Mouse (Mus musculus) stomach, postnatal 0 days (tissue): ENCODE data around the gene Slc27a3. TPM values are rescaled to one million over a fixed set of nuclear protein-coding genes. Genes with fewer than 3 reads are reported as not detected.

Source experiments
- ATAC-seq: fragments of 200-750 bp; cut with Nextera tagmentation; 2 replicates; pipeline ENCODE4 v1.8.0; 2017; ENCODE audit not compliant: low FRiP score, low TSS enrichment
- DNase-seq: peaks from one replicate; pipeline ENCODE4 v3.0.0-alpha.2; 2016; ENCODE audit warnings: low spot score
- H3K27ac ChIP-seq: fragments of 300-500 bp; sonication (generic); replicated peaks from 2 replicates; pipeline ENCODE4 v1.5.1; 2014; ENCODE audit warnings: mild to moderate bottlenecking, control low read depth
- H3K27me3 ChIP-seq: fragments of 300-500 bp; sonication (generic); 2 replicates; pipeline ENCODE4 v1.6.1; 2014; ENCODE audit warnings: low read length; ENCODE audit not compliant: control insufficient read depth, insufficient read depth
- H3K36me3 ChIP-seq: fragments of 300-500 bp; sonication (generic); 2 replicates; pipeline ENCODE4 v1.6.1; 2014; ENCODE audit warnings: low read length, mixed read lengths; ENCODE audit not compliant: control insufficient read depth, insufficient read depth
- H3K4me1 ChIP-seq: fragments of 300-500 bp; sonication (generic); replicated peaks from 2 replicates; pipeline ENCODE4 v1.6.1; 2014; ENCODE audit warnings: antibody characterized with exemption; ENCODE audit not compliant: control insufficient read depth, insufficient read depth
- H3K4me2 ChIP-seq: fragments of 300-500 bp; sonication (generic); replicated peaks from 2 replicates; pipeline ENCODE4 v1.6.1; 2014; ENCODE audit warnings: low read depth, mild to moderate bottlenecking, control low read depth, moderate library complexity
- H3K4me3 ChIP-seq: fragments of 300-500 bp; sonication (generic); 2 replicates; pipeline ENCODE4 v1.5.1; 2014; ENCODE audit warnings: low read depth, low read length, control low read depth
- H3K9ac ChIP-seq: fragments of 300-500 bp; sonication (generic); 2 replicates; pipeline ENCODE4 v1.6.1; 2014; ENCODE audit warnings: mild to moderate bottlenecking, low read length, control low read depth, mixed read lengths
- H3K9me3 ChIP-seq: fragments of 300-500 bp; sonication (generic); 2 replicates; pipeline ENCODE4 v1.6.1; 2016; ENCODE audit warnings: low read length; ENCODE audit not compliant: control insufficient read depth
- CTCF ChIP-seq: IDR thresholded peaks from 2 replicates; pipeline ENCODE4 v1.5.1; 2016; ENCODE audit warnings: antibody characterized with exemption, low read depth, mild to moderate bottlenecking, moderate library complexity
- EP300 ChIP-seq: optimal IDR thresholded peaks from 2 replicates; pipeline ENCODE3; 2016; ENCODE audit warnings: antibody characterized with exemption
- WGBS: fragments of 180-500 bp; shearing (Covaris S2); extraction: QIAGEN DNeasy Blood & Tissue Kit; methylation state at CpG from one replicate; pipeline ENCODE4 v1.1.7; 2014; 5-methylcytosine and 5-hydroxymethylcytosine counted together
- polyA plus RNA-seq: library from polyadenylated mRNA; unstranded; fragments of >200 nt; fragmentation: Nextera tagmentation; extraction: Ambion mirVana; gene quantifications from 2 replicates; pipeline ENCODE4 v1.2.1, GENCODE M21; 2015

The Slc27a3 gene
- polyA plus RNA-seq, 1 experiment from 2014 or later, result 5.3 TPM

DNA sequence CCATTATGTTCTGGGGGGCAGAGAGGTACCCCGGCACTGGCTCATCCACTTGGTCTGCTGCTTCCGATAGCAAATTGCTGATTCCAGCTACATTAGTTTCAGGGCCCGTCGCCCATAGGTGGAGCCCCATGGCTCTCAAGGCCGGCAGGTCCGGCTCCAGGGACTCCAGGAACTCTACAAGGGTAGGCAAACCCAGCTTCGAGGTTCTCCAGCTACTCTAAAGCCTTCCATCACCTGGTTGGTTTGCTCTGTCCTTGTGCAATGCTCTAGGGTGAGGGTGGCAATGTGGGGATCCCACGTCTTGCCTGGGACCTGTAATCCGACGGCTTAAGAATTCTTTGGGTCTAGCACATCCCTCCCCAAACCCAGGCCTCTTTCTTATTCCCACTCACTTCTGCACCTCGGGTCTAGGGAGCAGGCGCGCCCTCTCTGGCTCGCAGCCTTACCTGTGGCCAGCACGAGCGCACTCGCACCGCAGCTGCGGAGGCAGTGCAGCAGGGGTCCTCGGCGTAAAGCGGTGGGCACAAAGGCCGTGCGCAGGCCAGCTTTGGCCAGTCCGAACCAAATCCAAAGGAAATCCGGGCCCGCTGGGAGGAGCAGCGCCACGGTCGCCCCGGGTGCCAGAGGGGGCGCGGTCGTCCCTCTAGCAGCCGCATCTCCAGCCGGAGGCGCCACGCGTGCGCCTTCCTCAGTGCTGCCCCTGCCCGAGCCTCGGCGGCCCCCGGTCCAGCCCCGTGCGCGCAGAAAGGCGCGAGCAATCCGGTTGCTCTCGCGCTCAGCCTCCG, 820 bp downstream of the Slc27a3 start:
- Histone ChIP-seq H3K36me3 (peaks cover 14% of the 10 kb centered on the region), H3K9ac (peak overlapping the region; percentile 63), H3K27me3 (no peaks in the 10 kb centered on the region), H3K4me3 (peak overlapping the region; percentile 60), H3K9me3 (no peaks in the 10 kb centered on the region), H3K4me2 (peak overlapping the region; percentile 98), H3K4me1 (no peaks in the 10 kb centered on the region), H3K27ac (no peak overlapping the region)
- ATAC-seq, result peak; percentile 38
- no peak for TF ChIP-seq EP300
- peak; percentile 43 for TF ChIP-seq CTCF
- DNase-seq, result no peak
- 4% methylated on average over 49 of the region's 53 CpGs for WGBS

DNA sequence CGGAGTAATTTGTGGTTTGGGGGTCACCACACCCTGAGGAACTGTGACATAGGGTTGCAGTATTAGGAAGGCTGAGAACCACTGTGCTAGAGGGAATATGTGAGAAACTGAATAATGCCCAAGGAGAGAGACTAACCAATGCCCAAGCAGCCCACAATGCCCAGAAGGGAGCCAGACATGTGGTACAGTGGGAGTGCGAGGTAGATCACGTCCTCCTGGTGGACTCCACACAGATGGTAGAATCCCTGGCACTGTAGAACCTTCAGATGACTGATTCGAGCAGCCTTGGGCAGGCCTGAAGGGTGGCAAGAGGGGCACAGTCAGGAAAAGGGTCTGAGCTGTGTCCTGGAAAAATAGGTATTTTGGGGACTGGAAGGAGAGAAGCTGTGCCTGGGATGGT, 1.5 kb downstream of the Slc27a3 start:
- 68% methylated on average over 4 of the region's 4 CpGs for WGBS
- ATAC-seq (no peak), DNase-seq (no peak)
- Histone ChIP-seq H3K36me3 (peaks cover 11% of the 10 kb centered on the region), H3K27me3 (no peaks in the 10 kb centered on the region), H3K9ac (no peak overlapping the region), H3K4me3 (no peak overlapping the region), H3K9me3 (no peaks in the 10 kb centered on the region), H3K4me1 (no peaks in the 10 kb centered on the region), H3K27ac (no peak overlapping the region), H3K4me2 (peak overlapping the region; percentile 98; the same call in 1 of the 2 replicates)
- TF ChIP-seq EP300, result no peak
- TF ChIP-seq CTCF, result no peak

DNA sequence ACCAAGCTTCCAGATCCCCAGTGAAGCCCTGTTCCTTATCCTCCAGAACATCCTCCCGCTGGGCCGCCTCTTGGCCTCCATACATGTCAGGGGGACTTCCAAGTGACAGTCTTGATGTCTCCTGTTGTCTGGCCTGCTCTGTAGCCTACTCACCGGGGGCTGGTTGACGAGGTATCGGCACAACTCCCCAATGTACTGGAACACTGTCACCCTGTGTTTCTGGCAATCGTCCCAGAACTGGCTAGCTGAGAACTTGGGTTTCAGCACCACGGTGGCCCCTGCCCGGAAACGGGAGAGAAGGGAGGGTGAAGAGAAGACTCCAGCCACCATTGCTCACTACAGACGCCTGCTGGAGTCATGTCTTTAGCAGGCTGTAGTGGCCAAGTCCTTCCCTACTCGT, 2.3 kb downstream of the Slc27a3 start:
- TF ChIP-seq EP300 (no peak), CTCF (no peak)
- no peaks in the 10 kb centered on the region for H3K27me3 ChIP-seq
- ATAC-seq (no peak), DNase-seq (no peak)
- H3K9ac ChIP-seq, result no peak overlapping the region
- H3K36me3 ChIP-seq, result peaks cover 5% of the 10 kb centered on the region; the same call in 1 of the 2 replicates
- no peaks in the 10 kb centered on the region for H3K9me3 ChIP-seq
- H3K4me1 ChIP-seq, result no peaks in the 10 kb centered on the region
- WGBS, result 58% methylated on average over 11 of the region's 11 CpGs
- no peak overlapping the region for H3K27ac ChIP-seq
- no peak overlapping the region for H3K4me2 ChIP-seq
- H3K4me3 ChIP-seq, result no peak overlapping the region

DNA sequence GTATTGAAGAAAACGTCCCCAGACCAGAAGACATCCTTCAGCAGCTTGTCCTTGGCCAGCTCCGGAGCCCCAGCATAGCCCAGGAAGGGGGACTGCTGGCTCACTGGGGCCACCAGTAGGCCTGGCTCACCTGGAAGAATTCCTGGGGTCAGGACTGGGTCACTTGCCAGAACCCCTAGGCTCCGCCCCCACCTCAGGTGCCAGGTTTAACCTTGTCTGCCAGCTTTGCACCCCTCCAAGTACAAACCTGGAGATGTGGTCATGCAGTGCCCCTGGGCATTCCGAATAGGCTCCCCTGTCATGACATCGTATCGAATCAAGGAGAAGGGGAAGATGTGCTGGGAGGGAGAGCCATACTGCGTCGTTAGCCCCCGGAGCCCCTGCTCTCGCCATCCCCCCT, 2.9 kb downstream of the Slc27a3 start:
- Histone ChIP-seq H3K4me1 (no peaks in the 10 kb centered on the region), H3K9me3 (no peaks in the 10 kb centered on the region), H3K4me3 (no peak overlapping the region), H3K27me3 (no peaks in the 10 kb centered on the region), H3K27ac (no peak overlapping the region), H3K9ac (no peak overlapping the region), H3K36me3 (0 out of 2 replicates have a peak, but pooled peaks cover 2% of the 10 kb centered on the region), H3K4me2 (no peak overlapping the region)
- TF ChIP-seq EP300 (no peak), CTCF (no peak)
- DNase-seq, result no peak
- WGBS, result 89% methylated on average over 10 of the region's 10 CpGs
- no peak for ATAC-seq

DNA sequence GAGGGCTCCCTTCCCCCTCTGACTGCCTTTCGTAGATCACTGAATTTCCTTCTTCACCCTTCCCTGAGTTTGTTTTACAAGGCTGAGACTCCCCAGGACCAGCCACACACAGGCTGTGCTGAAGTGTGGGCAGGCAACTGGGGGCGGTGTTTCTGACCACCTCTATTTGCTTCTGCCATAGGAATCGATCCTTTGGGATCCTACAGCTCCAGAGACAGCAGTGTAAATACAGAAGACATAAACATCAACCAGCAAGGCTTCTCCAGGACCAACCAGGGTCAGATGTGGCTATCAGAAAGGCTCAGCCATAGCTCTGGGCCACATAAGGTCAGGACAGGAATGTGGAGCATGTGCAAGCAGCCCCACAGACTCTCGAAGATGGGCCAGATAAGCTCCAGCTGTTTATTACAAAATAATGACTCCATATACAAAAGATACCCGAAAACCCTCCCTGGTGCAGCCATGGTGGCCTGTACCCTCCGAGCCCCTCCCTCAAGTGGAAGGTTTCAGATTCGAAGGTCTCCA, 4.8 kb downstream of the Slc27a3 start:
- DNase-seq (no peak), ATAC-seq (no peak)
- no peaks in the 10 kb centered on the region for H3K9me3 ChIP-seq
- H3K4me3 ChIP-seq, result no peak overlapping the region
- no peaks in the 10 kb centered on the region for H3K27me3 ChIP-seq
- 25% methylated on average over 7 of the region's 7 CpGs for WGBS
- H3K4me2 ChIP-seq, result no peak overlapping the region
- TF ChIP-seq CTCF (no peak), EP300 (no peak)
- no peaks in the 10 kb centered on the region for H3K4me1 ChIP-seq
- no peak overlapping the region for H3K27ac ChIP-seq
- no peaks in the 10 kb centered on the region for H3K36me3 ChIP-seq
- H3K9ac ChIP-seq, result no peak overlapping the region; the same call in 1 of the 2 replicates

DNA sequence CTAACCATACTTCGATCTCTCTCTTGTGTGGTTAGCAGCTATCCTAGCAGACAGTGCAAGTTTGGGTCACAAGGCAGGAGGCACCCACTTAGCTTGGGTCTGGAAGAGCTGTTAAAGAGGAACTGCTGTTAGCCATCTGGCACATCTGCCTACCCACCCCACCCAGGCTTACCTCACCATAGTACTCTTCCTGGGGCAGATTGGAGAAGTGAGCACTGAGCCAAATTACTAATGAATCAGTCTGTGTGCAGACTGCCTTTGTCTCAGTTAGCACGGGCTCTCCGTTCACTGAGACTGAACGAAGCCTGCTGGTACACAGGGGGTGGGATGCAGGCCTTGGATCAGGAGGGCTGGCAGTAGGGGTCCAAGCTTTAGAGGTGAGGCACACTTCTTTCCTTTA, 6.0 kb downstream of the Slc27a3 start:
- ATAC-seq, result no peak
- H3K27me3 ChIP-seq, result no peaks in the 10 kb centered on the region
- H3K9ac ChIP-seq, result no peak overlapping the region
- H3K4me3 ChIP-seq, result no peak overlapping the region
- H3K4me2 ChIP-seq, result no peak overlapping the region
- no peaks in the 10 kb centered on the region for H3K9me3 ChIP-seq
- TF ChIP-seq EP300 (no peak), CTCF (no peak)
- H3K4me1 ChIP-seq, result no peaks in the 10 kb centered on the region
- no peak overlapping the region for H3K27ac ChIP-seq
- DNase-seq, result no peak
- 79% methylated on average over 4 of the region's 4 CpGs for WGBS
- no peaks in the 10 kb centered on the region for H3K36me3 ChIP-seq
